Mouse (Mus musculus) olfactory bulb, adult 2 months (tissue): ENCODE data around the gene Pou6f2. TPM values are rescaled to one million over a fixed set of nuclear protein-coding genes. Genes with fewer than 3 reads are reported as not detected.

Experiments used
- H3K27ac ChIP-seq: fragments of 200-500 bp; 2 replicates; pipeline ENCODE4 v1.5.1; 2012; ENCODE audit warnings: low read depth, low read length; ENCODE audit not compliant: insufficient read depth
- H3K4me1 ChIP-seq: fragments of 200-500 bp; 2 replicates; pipeline ENCODE4 v1.6.1; 2012; ENCODE audit warnings: low read length; ENCODE audit not compliant: control insufficient read depth, insufficient read depth
- H3K4me3 ChIP-seq: fragments of 200-500 bp; 2 replicates; pipeline ENCODE4 v1.5.1; 2012; ENCODE audit warnings: mild to moderate bottlenecking, low read depth, low read length, moderate library complexity; ENCODE audit not compliant: insufficient read depth
- CTCF ChIP-seq: fragments of 200-500 bp; IDR thresholded peaks from 2 replicates; pipeline ENCODE4 v1.5.1; 2012; ENCODE audit warnings: low read depth, mild to moderate bottlenecking, low read length, moderate library complexity; ENCODE audit not compliant: insufficient read depth
- POLR2A ChIP-seq: fragments of 200-500 bp; IDR thresholded peaks from 2 replicates; pipeline ENCODE4 v1.6.1; 2012; ENCODE audit warnings: mild to moderate bottlenecking, low read depth, low read length, moderate library complexity; ENCODE audit not compliant: insufficient read depth
- WGBS: fragments of 180-500 bp; shearing (Covaris S2); methylation state at CpG from one replicate; pipeline ENCODE4 v1.1.7; 2018; 5-methylcytosine and 5-hydroxymethylcytosine counted together
- polyA plus RNA-seq: library from polyadenylated mRNA; stranded (reverse); fragments of >200 nt; gene quantifications from 2 replicates; pipeline ENCODE4 v1.2.4, GENCODE M21; 2012; ENCODE audit warnings: low replicate concordance; ENCODE audit not compliant: missing spikeins, insufficient read depth, insufficient read length

Gene Pou6f2
- polyA plus RNA-seq, 1 experiment: not detected

DNA sequence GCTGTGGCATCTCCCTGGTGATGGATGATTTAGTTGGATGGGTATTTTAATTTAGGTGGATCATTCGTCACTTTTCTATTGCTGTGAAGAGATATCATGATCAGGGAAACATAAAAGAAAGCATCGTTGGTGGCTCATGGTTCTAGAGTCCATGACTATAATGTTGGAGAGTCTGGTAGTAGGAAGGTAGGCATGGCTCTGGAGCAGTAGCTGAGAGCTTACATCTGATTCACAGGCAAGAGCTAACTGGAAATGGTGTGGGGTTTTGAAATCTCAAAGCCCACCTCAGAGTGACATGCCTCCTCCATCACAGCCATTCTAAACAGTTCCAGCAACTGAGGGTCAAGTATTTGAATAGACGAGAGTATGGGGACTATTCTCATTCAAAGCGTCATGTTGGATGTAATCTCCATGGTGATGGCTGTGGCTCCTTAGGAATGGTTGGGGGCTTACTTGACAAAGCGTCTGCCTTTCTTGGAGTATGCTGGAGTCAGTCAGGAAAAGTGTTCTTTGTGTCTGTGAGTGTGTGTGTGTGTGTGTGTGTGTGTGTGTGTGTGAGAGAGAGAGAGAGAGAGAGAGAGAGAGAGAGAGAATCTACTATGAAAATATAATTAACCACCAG, 115.0 kb downstream of the Pou6f2 start:
- WGBS: 57% methylated on average over 5 of the region's 5 CpGs
- TF ChIP-seq POLR2A (no peak), CTCF (no peak)
- Histone ChIP-seq H3K4me1 (no peaks in the 10 kb centered on the region), H3K27ac (no peak overlapping the region), H3K4me3 (no peak overlapping the region)

DNA sequence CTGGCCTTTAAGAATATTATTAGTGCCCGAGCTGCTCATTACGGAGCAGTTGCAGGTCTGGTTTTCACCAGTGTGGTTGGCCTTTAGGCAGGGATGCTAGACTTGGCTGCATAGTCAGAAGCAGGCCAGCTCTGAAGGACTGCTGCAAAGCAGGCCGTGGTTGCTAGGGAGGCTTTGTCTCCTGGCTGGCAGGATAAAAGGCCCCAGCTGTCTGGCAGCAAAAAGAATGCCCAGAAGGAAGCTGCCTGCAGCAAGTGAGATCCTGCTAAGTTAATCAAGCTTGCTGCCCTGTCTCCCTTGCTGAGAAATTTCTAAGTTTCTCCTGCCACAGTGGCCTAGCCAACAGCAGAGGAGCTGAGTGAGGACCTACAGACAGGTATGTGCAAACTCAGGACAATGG, 116.4 kb downstream of the Pou6f2 start:
- 42% methylated on average over 3 of the region's 3 CpGs for WGBS
- no peak for TF ChIP-seq POLR2A
- TF ChIP-seq CTCF: no peak
- H3K4me1 ChIP-seq: no peaks in the 10 kb centered on the region
- no peak overlapping the region for H3K4me3 ChIP-seq
- H3K27ac ChIP-seq: no peak overlapping the region

DNA sequence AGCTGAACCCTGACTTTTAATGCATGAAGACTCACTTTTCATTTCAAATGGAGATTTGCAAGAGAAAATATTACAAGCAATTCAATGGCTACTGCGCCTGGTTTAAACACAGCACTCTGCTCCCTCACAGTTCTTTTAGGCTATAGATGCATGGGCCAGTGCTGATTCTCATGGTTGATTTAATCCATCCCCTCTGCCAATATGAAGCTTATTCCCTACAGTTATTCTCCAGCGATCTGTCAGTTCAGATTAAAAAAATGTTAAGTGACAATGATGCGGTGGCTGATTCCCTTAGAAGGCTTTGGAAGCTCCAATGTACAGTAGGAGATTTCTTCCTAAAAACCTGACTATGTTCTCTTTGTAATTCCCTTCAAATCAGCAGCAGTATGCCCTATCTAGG, 144.4 kb downstream of the Pou6f2 start:
- WGBS: 93% methylated on average over 3 of the region's 3 CpGs
- Histone ChIP-seq H3K4me1 (no peaks in the 10 kb centered on the region), H3K27ac (no peak overlapping the region)

DNA sequence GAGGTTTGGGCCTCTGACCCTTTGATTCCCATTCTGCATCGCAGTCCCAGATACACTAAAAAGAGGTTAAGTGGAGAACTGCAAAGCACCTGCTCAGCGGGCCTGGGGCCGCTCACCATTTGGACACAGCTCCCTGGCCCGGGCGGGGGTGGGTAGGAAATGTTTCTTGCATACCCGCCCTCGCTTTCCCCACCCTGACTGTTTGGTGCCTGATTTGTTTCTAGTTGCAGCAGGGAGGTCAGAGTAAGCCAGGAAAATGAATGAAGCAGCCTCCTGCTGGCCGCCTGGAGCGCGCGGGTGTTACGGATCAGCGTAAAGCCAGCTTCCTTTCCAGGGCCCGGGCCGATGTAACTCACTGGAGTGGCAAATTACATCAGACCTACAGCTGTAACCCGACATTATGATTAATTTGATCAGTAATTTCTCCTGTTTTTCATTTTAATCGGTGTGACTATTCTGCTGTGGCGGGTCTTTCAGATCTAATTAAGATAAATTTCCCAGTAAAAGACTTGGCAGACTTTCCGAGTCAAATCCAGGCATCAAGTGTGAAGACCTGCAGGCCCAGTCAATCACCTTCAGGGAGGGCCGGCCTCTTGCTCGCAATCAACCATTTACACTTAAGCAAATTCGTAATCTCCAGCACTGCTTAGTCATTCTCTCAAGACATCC, 178.8 kb downstream of the Pou6f2 start:
- TF ChIP-seq CTCF (no peak), POLR2A (no peak)
- Histone ChIP-seq H3K4me3 (no peak overlapping the region), H3K4me1 (peaks cover 6% of the 10 kb centered on the region; the same call in 1 of the 2 replicates), H3K27ac (no peak overlapping the region)
- 17% methylated on average over 22 of the region's 22 CpGs for WGBS

More for the DNA sequence above, 144.4 kb downstream of the Pou6f2 start:
- no peak for TF ChIP-seq POLR2A
- TF ChIP-seq CTCF: no peak
- no peak overlapping the region for H3K4me3 ChIP-seq

DNA sequence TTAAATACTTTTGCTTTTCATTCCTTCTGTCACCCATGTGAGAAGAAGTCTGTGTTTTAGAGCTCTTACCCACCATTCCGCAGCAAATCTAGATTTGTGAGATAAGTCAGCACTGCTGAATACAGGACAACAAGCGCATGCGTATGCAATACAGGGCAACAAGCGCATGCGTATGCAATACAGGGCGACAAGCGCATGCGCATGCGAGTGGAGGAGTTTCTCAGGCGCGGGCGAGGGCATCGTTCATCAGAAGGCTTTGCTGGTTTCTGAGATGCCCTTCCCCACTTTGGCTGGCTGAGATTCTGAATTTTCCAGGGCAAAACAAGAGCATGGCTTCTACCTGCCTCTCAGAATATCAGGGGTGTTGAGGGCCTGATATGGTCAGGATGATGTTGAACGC, 186.2 kb downstream of the Pou6f2 start:
- TF ChIP-seq POLR2A (no peak), CTCF (no peak)
- Histone ChIP-seq H3K4me3 (no peak overlapping the region), H3K4me1 (no peaks in the 10 kb centered on the region), H3K27ac (no peak overlapping the region)
- WGBS: 96% methylated on average over 14 of the region's 14 CpGs

DNA sequence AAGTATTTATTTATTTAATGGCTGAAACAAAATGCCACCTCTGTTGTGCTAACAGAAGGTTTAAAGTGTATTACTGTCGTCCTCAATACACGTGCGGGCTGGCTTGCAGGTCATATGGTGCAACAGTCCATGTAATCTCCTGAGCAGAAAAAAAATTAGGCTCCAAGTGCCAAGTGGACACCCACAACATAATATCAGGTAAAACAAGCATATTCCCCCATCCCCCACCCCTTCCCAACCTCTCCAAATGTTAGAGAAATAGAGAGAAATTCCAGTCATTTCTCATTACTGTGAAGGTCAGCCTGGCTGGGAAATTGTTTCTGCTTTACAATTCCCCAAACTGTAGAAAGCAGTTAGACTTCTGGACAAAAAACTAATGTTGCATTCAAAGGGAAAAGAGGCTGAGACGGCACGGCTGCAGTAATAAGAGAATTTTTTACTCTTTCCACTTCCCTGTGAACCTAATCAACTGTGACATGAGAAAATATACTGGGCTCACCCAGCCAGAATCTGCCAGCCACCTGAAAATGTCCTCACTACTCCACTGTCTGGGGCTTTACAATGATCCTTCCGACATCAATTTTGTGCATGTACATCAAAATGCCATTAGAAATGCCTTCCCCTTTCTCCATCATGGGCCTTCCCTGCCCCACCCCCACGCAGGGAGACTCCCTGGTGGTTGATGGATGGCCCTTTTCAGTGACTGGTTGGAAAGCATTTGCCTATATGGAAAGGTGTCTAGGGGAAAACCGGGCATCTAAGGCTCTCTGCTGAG, 192.8 kb downstream of the Pou6f2 start:
- WGBS: 59% methylated on average over 8 of the region's 8 CpGs
- no peak for TF ChIP-seq POLR2A
- no peak for TF ChIP-seq CTCF
- H3K4me3 ChIP-seq: no peak overlapping the region
- no peaks in the 10 kb centered on the region for H3K4me1 ChIP-seq
- no peak overlapping the region for H3K27ac ChIP-seq

DNA sequence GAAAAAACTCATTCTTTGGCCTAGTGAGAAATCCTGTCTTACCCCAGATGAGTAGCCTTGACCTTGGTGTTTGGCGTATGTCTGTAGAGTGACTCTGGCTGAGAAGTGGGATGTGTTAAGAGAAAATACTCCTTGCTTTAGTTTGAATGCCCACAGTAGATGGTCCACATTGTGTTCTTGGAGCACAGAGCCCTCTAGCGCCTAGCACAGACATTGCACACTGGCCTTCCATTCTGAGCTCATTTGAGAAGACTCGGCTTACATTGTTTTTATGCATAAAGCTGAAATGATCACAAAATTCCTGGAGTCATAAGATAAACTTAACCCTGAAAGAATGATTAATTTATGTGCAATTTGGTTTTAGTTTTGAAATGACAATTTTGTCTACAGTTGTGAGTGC, 223.5 kb downstream of the Pou6f2 start:
- no peak overlapping the region for H3K27ac ChIP-seq
- H3K4me1 ChIP-seq: no peaks in the 10 kb centered on the region
- no peak overlapping the region for H3K4me3 ChIP-seq
- 56% methylated on average over 3 of the region's 3 CpGs for WGBS
- TF ChIP-seq CTCF: no peak
- no peak for TF ChIP-seq POLR2A

DNA sequence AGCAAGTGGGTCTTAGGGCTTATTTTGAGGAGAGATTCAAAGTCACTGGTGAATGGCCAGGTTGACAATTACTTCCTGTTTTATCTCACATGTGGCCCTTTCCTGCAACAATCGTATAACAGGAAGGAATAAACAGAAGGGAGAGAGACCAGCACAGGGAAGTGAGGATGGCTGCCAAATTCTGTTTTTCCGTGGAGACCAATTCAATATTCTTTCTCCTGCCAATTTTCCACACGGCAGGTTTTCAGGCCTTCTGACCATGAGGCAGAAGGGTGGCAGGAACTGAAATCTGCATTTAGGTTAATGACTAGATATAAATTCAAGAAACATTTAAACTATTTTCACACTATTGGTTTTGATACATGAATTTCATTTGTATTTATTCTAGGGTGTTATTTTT, 224.5 kb downstream of the Pou6f2 start:
- WGBS: 51% methylated on average over 3 of the region's 3 CpGs
- H3K4me3 ChIP-seq: no peak overlapping the region
- H3K27ac ChIP-seq: no peak overlapping the region
- no peaks in the 10 kb centered on the region for H3K4me1 ChIP-seq
- TF ChIP-seq CTCF (no peak), POLR2A (no peak)

DNA sequence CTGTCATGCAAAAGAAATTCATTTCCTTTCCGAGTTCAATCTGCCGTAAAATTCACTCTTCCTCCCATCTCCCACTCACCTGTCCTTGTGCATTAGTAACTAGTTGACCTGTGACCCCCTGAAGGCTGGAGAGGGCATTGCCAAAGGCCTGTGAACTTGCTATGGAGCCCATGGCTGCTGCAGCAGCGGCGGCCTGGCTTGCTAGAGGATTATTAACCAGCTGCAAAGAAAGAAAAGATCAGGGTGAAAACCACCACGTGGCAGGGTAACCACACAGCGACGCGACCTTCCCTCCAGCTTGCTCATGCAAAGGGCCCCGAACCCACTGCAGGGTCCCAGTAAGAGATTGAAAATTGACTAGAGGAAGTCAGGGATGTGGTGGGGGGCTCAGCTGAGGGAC, 225.2 kb downstream of the Pou6f2 start:
- no peak overlapping the region for H3K4me3 ChIP-seq
- TF ChIP-seq CTCF: no peak
- no peak for TF ChIP-seq POLR2A
- H3K4me1 ChIP-seq: no peaks in the 10 kb centered on the region
- WGBS: 55% methylated on average over 9 of the region's 9 CpGs
- no peak overlapping the region for H3K27ac ChIP-seq
